ENCODE assay signal across 22 mouse cellular contexts in the genomic region with DNA sequence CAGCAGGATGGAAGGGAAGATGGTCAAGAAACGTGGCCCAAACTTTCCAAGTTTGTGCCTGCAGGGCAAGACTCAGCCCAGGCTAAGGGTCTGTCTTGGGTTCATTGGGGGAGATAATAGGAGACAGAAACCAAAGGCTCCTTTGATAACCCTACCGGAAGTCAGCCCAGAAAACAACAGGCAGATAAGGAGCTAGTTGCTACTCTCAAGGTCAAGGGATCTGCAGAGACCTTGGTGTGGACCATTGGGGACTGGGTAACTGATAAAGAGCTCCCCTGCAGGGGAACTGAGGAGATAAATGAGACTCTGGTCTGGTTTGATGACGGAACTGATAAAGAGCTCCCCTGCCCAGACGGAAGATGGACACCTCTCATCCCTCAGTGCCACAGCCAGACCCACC. TPM values are rescaled to one million over a fixed set of nuclear protein-coding genes. Genes with fewer than 3 reads are reported as not detected.
DNase-seq lines count a peak whose midpoint lies in the region; ATAC-seq lines count a peak whose summit lies in the region.
"Had no signal": no experiment of that assay in that cellular context is flagged by ENCODE, and none has a peak within 500 bp of the region (broad histone marks: within the 10 kb centered on the region; RNA-seq: fewer than 3 reads in every experiment).

No protein-coding gene starts in this region.

- H3K4me1 ChIP-seq in liver, embryonic 11.5 days (replicated peaks; ENCODE audit: control insufficient read depth, insufficient read depth, low read length) = no peaks in the 10 kb centered on the region; the same call in none of the 2 replicates
- H3K4me1 ChIP-seq in liver, embryonic 16.5 days (ENCODE audit: control insufficient read depth, low read depth, low read length) = peaks cover 23% of the 10 kb centered on the region
- H3K4me1 ChIP-seq: embryonic facial prominence, embryonic 15.5 days; forebrain, embryonic 15.5 days; heart, embryonic 15.5 days; hindbrain, embryonic 13.5 days had no signal

- peak; percentile 57; the same call in 1 of the 2 replicates for ATAC-seq in liver, embryonic 11.5 days (replicated peaks; ENCODE audit: low FRiP score)
- peak; percentile 42 for ATAC-seq in liver, embryonic 16.5 days (ENCODE audit: low read depth)
- ATAC-seq: forebrain, embryonic 15.5 days; hindbrain, postnatal 0 days had no signal

- H3K36me3 ChIP-seq in liver, embryonic 11.5 days (ENCODE audit: control insufficient read depth, insufficient read depth, low read length) = no peaks in the 10 kb centered on the region
- no peaks in the 10 kb centered on the region for H3K36me3 ChIP-seq in liver, embryonic 16.5 days (ENCODE audit: control insufficient read depth, insufficient read depth)
- H3K36me3 ChIP-seq: embryonic facial prominence, embryonic 15.5 days; forebrain, embryonic 15.5 days; heart, embryonic 15.5 days; hindbrain, embryonic 13.5 days had no signal

- H3K27me3 ChIP-seq in liver, embryonic 11.5 days (replicated peaks; ENCODE audit: control insufficient read depth, insufficient read depth, low read length) = no peaks in the 10 kb centered on the region
- H3K27me3 ChIP-seq in liver, embryonic 16.5 days (ENCODE audit: control insufficient read depth, insufficient read depth, low read depth, low read length) = no peaks in the 10 kb centered on the region
- H3K27me3 ChIP-seq: embryonic facial prominence, embryonic 15.5 days; forebrain, embryonic 15.5 days; heart, embryonic 15.5 days; hindbrain, embryonic 13.5 days had no signal

- no peak overlapping the region for H3K4me2 ChIP-seq in liver, embryonic 11.5 days
- no peak overlapping the region for H3K4me2 ChIP-seq in liver, embryonic 16.5 days (ENCODE audit: low read depth, low read length)
- H3K4me2 ChIP-seq: embryonic facial prominence, embryonic 15.5 days; forebrain, embryonic 15.5 days; heart, embryonic 11.5 days; heart, embryonic 15.5 days; hindbrain, embryonic 13.5 days had no signal

- no peak overlapping the region for H3K9ac ChIP-seq in liver, embryonic 11.5 days (ENCODE audit: low read depth, low read length)
- no peak overlapping the region for H3K9ac ChIP-seq in liver, embryonic 16.5 days (ENCODE audit: low read depth, low read length)
- H3K9ac ChIP-seq: embryonic facial prominence, embryonic 15.5 days; forebrain, embryonic 15.5 days; heart, embryonic 15.5 days; hindbrain, embryonic 13.5 days had no signal

- peaks cover 2% of the 10 kb centered on the region; the same call in 1 of the 2 replicates for H3K9me3 ChIP-seq in liver, embryonic 11.5 days (ENCODE audit: control insufficient read depth, low read length)
- no peaks in the 10 kb centered on the region for H3K9me3 ChIP-seq in liver, embryonic 16.5 days (replicated peaks; ENCODE audit: control insufficient read depth, low read length)
- H3K9me3 ChIP-seq: embryonic facial prominence, embryonic 15.5 days; forebrain, embryonic 15.5 days; heart, embryonic 15.5 days; hindbrain, embryonic 13.5 days had no signal

- 27% methylated on average over 4 of the region's 4 CpGs for WGBS in liver, embryonic 11.5 days
- WGBS in liver, embryonic 16.5 days (ENCODE audit: insufficient replicate concordance) = 24% methylated on average over 4 of the region's 4 CpGs

- H3K27ac ChIP-seq in liver, embryonic 11.5 days (ENCODE audit: low read depth, low read length) = no peak overlapping the region
- no peak overlapping the region for H3K27ac ChIP-seq in liver, embryonic 16.5 days (ENCODE audit: low read length)
- H3K27ac ChIP-seq: embryonic facial prominence, embryonic 15.5 days; forebrain, embryonic 15.5 days; heart, embryonic 15.5 days; hindbrain, embryonic 13.5 days; hindbrain, postnatal 0 days had no signal

- H3K4me3 ChIP-seq in liver, embryonic 11.5 days (ENCODE audit: low read depth, low read length) = no peak overlapping the region
- H3K4me3 ChIP-seq in liver, embryonic 16.5 days (ENCODE audit: low read depth, low read length) = no peak overlapping the region
- H3K4me3 ChIP-seq: embryonic facial prominence, embryonic 15.5 days; erythroblast, embryonic 14.5 days; forebrain, embryonic 15.5 days; heart, embryonic 15.5 days; hindbrain, embryonic 13.5 days had no signal

- no peak for DNase-seq in liver, embryonic 11.5 days (ENCODE audit: low spot score)
- DNase-seq in liver = no peak
- DNase-seq in 416B (ENCODE audit: low read depth) = peak; percentile 89
- peak; percentile 23 for DNase-seq in c-Kit-positive CD71-positive TER-119-positive erythroid progenitor cells, embryonic 14.5 days (ENCODE audit: low spot score)
- DNase-seq in cerebellum, postnatal 10 days = no peak
- DNase-seq in right cerebral cortex, postnatal 25 days = no peak
- no peak for DNase-seq in right cerebral cortex, postnatal 36 days (ENCODE audit: low spot score in 2 of 2)
- DNase-seq: adrenal gland, postnatal 14 days; cerebellum, adult 18-20 months; cerebellum, postnatal 14 days; embryo, embryonic 11 days; gastrocnemius, postnatal 10 days; heart, adult 18-20 months; heart, postnatal 14 days had no signal

RNA-seq across cellular contexts. Expression of a gene that starts 45.0 kb away (rescaled TPM):
- 27.0 and 29.5 TPM in 2 replicates for polyA plus RNA-seq in liver, embryonic 11.5 days (2014; fragmentation: Nextera tagmentation; extraction: Ambion mirVana)
- polyA plus RNA-seq in liver, embryonic 16.5 days (2015; fragmentation: Nextera tagmentation; extraction: Ambion mirVana) = 14.1 and 16.9 TPM in 2 replicates

Comparison
In these comparisons a context has a peak if more than half of its experiments do, and no peak if none do; other contexts are left out.
1. DNase-seq: peak in 416B (single experiment) and c-Kit-positive CD71-positive TER-119-positive erythroid progenitor cells, embryonic 14.5 days (single experiment); none in liver, embryonic 11.5 days (single experiment), liver (single experiment), cerebellum, postnatal 10 days (0 of 2), right cerebral cortex, postnatal 25 days (single experiment) and right cerebral cortex, postnatal 36 days (0 of 2).